Mouse (Mus musculus) E14TG2a.4 (cell line): Measurements from ENCODE around the gene Cdh23.

Source experiments
- H3K27me3 ChIP-seq: 2 replicates; pipeline ENCODE4 v1.6.1; 2014; ENCODE audit warnings: low read length, control low read depth; ENCODE audit not compliant: insufficient read depth
- H3K36me3 ChIP-seq: 2 replicates; pipeline ENCODE4 v1.6.1; 2014; ENCODE audit warnings: low read length, control low read depth; ENCODE audit not compliant: insufficient read depth
- H3K4me1 ChIP-seq: replicated peaks from 2 replicates; pipeline ENCODE4 v1.6.1; 2014; ENCODE audit warnings: low read depth, low read length, control low read depth
- H3K4me3 ChIP-seq: replicated peaks from 2 replicates; pipeline ENCODE4 v1.5.1; 2014; ENCODE audit warnings: mild to moderate bottlenecking, low read length
- H3K9me3 ChIP-seq: 2 replicates; pipeline ENCODE4 v1.6.1; 2014; ENCODE audit warnings: low read length, control low read depth
- CTCF ChIP-seq: conservative IDR thresholded peaks from 2 replicates; pipeline ENCODE4 v1.5.1; 2014; ENCODE audit warnings: low read length
- NANOG ChIP-seq: IDR thresholded peaks from 2 replicates; pipeline ENCODE4 v1.6.1; 2014; ENCODE audit warnings: borderline replicate concordance, low read length, mixed read lengths
- POU5F1 ChIP-seq: IDR thresholded peaks from 2 replicates; pipeline ENCODE4 v1.6.1; 2014; ENCODE audit warnings: low read length, borderline replicate concordance

Cdh23 gene

GRCm38 (mm10) chr10:60644079-60644641 lies 52.1 kb downstream of the Cdh23 start:
- Histone ChIP-seq H3K4me3 (no peak overlapping the region), H3K4me1 (no peaks in the 10 kb centered on the region), H3K36me3 (no peaks in the 10 kb centered on the region), H3K9me3 (no peaks in the 10 kb centered on the region), H3K27me3 (peaks cover 9% of the 10 kb centered on the region)
- TF ChIP-seq POU5F1 = no peak
- no peak for TF ChIP-seq CTCF
- TF ChIP-seq NANOG = no peak

DNA sequence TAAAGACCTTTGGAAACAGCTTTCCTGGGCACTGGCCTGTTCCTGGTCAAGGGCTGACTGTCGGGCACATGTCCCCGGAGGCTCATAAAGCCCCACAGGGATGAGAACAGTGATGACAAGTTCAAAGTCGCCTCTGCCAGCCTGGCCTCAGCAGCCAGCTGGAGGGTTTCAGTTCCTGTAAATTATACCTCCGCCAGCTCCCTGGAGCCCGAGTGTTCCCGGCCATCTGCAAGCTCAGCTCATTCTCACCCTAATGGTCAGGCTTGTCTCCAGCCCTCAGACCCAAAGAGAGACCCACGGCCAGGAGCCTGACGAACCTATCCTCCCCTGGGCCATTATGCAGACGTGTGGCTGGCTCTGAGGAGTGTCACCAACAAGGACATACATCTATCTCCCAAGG lies 57.0 kb downstream of the Cdh23 start:
- Histone ChIP-seq H3K9me3 (no peaks in the 10 kb centered on the region), H3K36me3 (no peaks in the 10 kb centered on the region), H3K4me3 (no peak overlapping the region), H3K27me3 (peaks cover 9% of the 10 kb centered on the region; the same call in 1 of the 2 replicates), H3K4me1 (no peaks in the 10 kb centered on the region)
- TF ChIP-seq CTCF (no peak), NANOG (no peak), POU5F1 (no peak)

DNA sequence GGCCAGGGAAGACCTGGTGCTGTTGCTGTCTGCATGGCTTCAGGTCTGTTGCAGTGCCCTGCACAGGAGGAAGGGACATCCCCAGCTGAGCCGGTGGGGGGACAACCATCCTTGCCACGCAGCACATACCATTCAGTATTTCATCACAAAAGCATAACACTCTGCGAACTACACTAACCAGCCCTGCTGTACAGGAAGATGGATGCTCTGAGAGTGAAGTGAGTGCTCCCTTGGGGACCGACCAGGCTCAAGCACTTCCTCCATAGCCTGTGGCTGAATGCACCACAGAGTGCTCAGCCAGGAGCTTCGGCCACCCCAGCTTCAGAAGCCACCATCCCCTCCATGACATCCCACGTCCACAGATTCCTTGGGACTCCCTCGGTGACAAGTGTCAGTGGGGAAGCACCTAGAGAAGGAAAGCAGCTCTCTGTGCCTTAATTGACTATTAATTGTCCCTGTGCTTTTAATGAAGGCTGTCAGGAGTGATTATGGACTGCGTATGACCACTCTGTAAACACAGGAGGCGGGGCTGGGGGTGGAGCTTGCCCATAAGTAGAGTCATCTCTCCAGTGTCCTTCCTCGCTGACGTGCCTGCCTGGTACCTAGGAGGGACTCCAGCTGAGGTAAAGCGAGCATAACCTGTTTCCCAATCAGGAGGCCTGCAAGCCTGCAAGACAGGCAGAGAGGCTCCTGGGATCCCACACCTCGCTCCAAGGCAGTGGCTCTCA lies 60.6 kb downstream of the Cdh23 start:
- TF ChIP-seq POU5F1 (no peak), NANOG (no peak), CTCF (no peak)
- Histone ChIP-seq H3K4me3 (no peak overlapping the region), H3K27me3 (peaks cover 5% of the 10 kb centered on the region; the same call in 1 of the 2 replicates), H3K4me1 (no peaks in the 10 kb centered on the region), H3K9me3 (no peaks in the 10 kb centered on the region), H3K36me3 (no peaks in the 10 kb centered on the region)

DNA sequence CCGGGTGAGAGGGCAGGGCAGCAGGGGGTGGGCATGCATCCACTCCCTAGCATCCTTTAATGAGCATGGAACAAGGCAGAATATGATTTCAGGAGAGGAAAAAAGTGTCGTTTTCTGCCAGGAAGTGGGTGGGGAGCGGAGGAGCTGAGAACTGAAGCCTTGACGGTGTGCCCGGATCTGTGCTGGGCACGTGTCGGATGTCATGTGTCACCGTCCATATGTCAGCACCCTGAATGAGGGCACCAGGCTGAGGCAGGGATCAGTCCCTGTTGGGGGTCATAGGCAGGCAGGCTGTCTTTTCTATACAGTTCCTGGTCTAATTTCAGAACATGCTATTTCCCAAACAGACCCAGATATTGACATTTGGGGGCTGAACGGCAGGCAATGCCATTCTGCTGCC lies 61.9 kb downstream of the Cdh23 start:
- Histone ChIP-seq H3K9me3 (peaks cover 10% of the 10 kb centered on the region), H3K27me3 (peaks cover 4% of the 10 kb centered on the region), H3K36me3 (no peaks in the 10 kb centered on the region), H3K4me3 (no peak overlapping the region), H3K4me1 (no peaks in the 10 kb centered on the region)
- no peak for TF ChIP-seq NANOG
- TF ChIP-seq CTCF = no peak
- TF ChIP-seq POU5F1 = no peak

- Histone ChIP-seq H3K4me3 (no peak overlapping the region), H3K9me3 (peaks cover 16% of the 10 kb centered on the region), H3K36me3 (no peaks in the 10 kb centered on the region), H3K27me3 (peaks cover 5% of the 10 kb centered on the region; the same call in 1 of the 2 replicates), H3K4me1 (peaks cover 7% of the 10 kb centered on the region; the same call in 1 of the 2 replicates)
- TF ChIP-seq NANOG (no peak), POU5F1 (no peak), CTCF (no peak)
These were observed 70.2 kb downstream of the Cdh23 start for GRCm38 (mm10) chr10:60626086-60626485.

DNA sequence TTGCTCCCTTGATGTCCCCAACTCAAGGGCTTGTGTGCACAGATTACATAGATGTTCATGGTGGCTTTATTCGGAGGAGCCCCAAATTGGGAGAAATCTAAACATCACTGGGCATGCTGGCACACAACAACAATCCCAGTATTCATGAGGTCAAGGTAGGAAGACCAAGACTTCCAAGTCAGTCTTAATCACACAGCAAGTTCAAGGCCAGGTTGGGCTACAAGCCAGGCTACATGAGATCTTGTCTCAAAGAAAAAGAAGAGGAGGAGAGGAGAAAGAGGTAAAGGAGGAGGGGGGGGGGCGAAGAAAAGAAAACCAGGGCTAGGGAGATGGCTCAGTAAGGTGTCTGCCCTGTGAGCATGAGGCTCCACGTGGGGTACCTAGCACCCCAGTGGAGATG lies 70.8 kb downstream of the Cdh23 start:
- H3K4me1 ChIP-seq = peaks cover 7% of the 10 kb centered on the region; the same call in 1 of the 2 replicates
- no peak for TF ChIP-seq NANOG
- H3K36me3 ChIP-seq = no peaks in the 10 kb centered on the region
- H3K27me3 ChIP-seq = peaks cover 5% of the 10 kb centered on the region; the same call in 1 of the 2 replicates
- H3K9me3 ChIP-seq = peaks cover 16% of the 10 kb centered on the region
- H3K4me3 ChIP-seq = no peak overlapping the region

GRCm38 (mm10) chr10:60624945-60625344 lies 71.3 kb downstream of the Cdh23 start:
- no peak for TF ChIP-seq POU5F1
- no peak for TF ChIP-seq NANOG
- TF ChIP-seq CTCF = no peak
- Histone ChIP-seq H3K9me3 (peaks cover 11% of the 10 kb centered on the region), H3K4me1 (peaks cover 7% of the 10 kb centered on the region; the same call in 1 of the 2 replicates), H3K4me3 (no peak overlapping the region), H3K27me3 (peaks cover 7% of the 10 kb centered on the region; the same call in 1 of the 2 replicates), H3K36me3 (no peaks in the 10 kb centered on the region)

DNA sequence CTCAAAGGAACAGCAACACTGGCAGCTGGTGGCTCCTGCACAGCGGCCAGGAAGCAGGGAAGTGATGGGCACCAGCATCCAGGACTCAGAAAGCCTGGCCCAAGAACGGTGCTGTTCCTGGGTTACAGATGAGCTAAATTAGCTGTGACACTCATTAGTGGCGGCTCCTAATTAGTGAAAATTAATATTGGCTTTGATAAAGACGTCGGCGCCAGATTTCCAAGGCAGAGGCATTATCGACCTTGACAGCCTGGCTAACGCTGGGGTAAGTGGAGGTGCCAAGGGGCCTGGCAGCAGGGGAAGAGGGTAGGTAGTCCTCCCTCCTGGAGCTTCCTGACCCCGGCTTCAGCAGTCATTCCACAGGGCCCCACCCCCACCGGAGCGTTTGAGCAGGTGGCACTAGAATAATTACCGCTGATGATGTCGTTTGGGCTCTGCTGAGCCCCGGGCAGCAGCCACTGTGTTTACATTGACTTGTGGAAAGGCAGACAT lies 72.0 kb downstream of the Cdh23 start:
- peaks cover 9% of the 10 kb centered on the region for H3K27me3 ChIP-seq
- peaks cover 7% of the 10 kb centered on the region; the same call in 1 of the 2 replicates for H3K4me1 ChIP-seq
- no peak for TF ChIP-seq POU5F1
- TF ChIP-seq NANOG = no peak
- no peak for TF ChIP-seq CTCF
- no peaks in the 10 kb centered on the region for H3K36me3 ChIP-seq
- no peak overlapping the region for H3K4me3 ChIP-seq
- H3K9me3 ChIP-seq = peaks cover 5% of the 10 kb centered on the region

- Histone ChIP-seq H3K4me1 (peaks cover 7% of the 10 kb centered on the region; the same call in 1 of the 2 replicates), H3K27me3 (peaks cover 15% of the 10 kb centered on the region; the same call in 1 of the 2 replicates), H3K36me3 (no peaks in the 10 kb centered on the region), H3K4me3 (no peak overlapping the region), H3K9me3 (no peaks in the 10 kb centered on the region)
- no peak for TF ChIP-seq POU5F1
- no peak for TF ChIP-seq CTCF
- no peak for TF ChIP-seq NANOG
These were observed 73.5 kb downstream of the Cdh23 start for GRCm38 (mm10) chr10:60622836-60623235.
